Mouse (Mus musculus): ENCODE data around the gene Serpinb1c. TPM values are rescaled to one million over a fixed set of nuclear protein-coding genes. Genes with fewer than 3 reads are reported as not detected.
A peak's percentile ranks its signal among the peaks of the same experiment; 100 is the strongest.
"Not testable (repeated sequence)": the region's sequence is repeated elsewhere in the genome, so short reads cannot be mapped to it uniquely, and the experiment has no call there.

Serpinb1c gene
- not detected in 2 replicates for polyA plus RNA-seq (2015; fragmentation: Nextera tagmentation; extraction: Ambion mirVana)

GRCm38 (mm10) chr13:32898111-32898510 is at the start of gene Serpinb1c:
Gene Serpinb1c (minus strand): TSS chr13:32898211.
- TF ChIP-seq CTCF (IDR thresholded peaks at IDR 0.05; ENCODE audit: low read depth), result no peak
- no peak for DNase-seq (ENCODE audit: low spot score)
- Histone ChIP-seq H3K27me3 (ENCODE audit: insufficient read depth, low read length) (no peaks in the 10 kb centered on the region), H3K9ac (ENCODE audit: low read depth, low read length) (no peak within 1 kb of the TSS), H3K4me1 (replicated peaks; ENCODE audit: insufficient read depth, low read length) (no peaks in the 10 kb centered on the region), H3K4me2 (ENCODE audit: low read length) (no peak within 1 kb of the TSS), H3K36me3 (ENCODE audit: insufficient read depth, low read length) (no peaks in the 10 kb centered on the region), H3K9me3 (replicated peaks; ENCODE audit: low read length) (no peaks in the 10 kb centered on the region), H3K4me3 (replicated peaks; ENCODE audit: low read depth, low read length) (no peak within 1 kb of the TSS), H3K27ac (no peak within 1 kb of the TSS)
- WGBS, result 83% methylated on average over 2 of the region's 2 CpGs
- ATAC-seq (replicated peaks; ENCODE audit: low FRiP score, low read depth), result no peak

GRCm38 (mm10) chr13:32939191-32939590 is 41.2 kb upstream of the Serpinb1c start:
- WGBS, result 76% methylated on average over 3 of the region's 3 CpGs
- not testable (repeated sequence) for ATAC-seq (replicated peaks; ENCODE audit: low FRiP score, low read depth); H3K27ac ChIP-seq; H3K27me3 ChIP-seq (ENCODE audit: insufficient read depth, low read length); H3K4me2 ChIP-seq (ENCODE audit: low read length); H3K4me1 ChIP-seq (replicated peaks; ENCODE audit: insufficient read depth, low read length); H3K9me3 ChIP-seq (replicated peaks; ENCODE audit: low read length); H3K4me3 ChIP-seq (replicated peaks; ENCODE audit: low read depth, low read length); H3K9ac ChIP-seq (ENCODE audit: low read depth, low read length); H3K36me3 ChIP-seq (ENCODE audit: insufficient read depth, low read length); DNase-seq (ENCODE audit: low spot score)

- H3K9me3 ChIP-seq (replicated peaks; ENCODE audit: low read length); H3K4me3 ChIP-seq (replicated peaks; ENCODE audit: low read depth, low read length); H3K9ac ChIP-seq (ENCODE audit: low read depth, low read length); H3K36me3 ChIP-seq (ENCODE audit: insufficient read depth, low read length); H3K4me1 ChIP-seq (replicated peaks; ENCODE audit: insufficient read depth, low read length); H3K4me2 ChIP-seq (ENCODE audit: low read length); H3K27ac ChIP-seq; ATAC-seq (replicated peaks; ENCODE audit: low FRiP score, low read depth); DNase-seq (ENCODE audit: low spot score); H3K27me3 ChIP-seq (ENCODE audit: insufficient read depth, low read length): not testable (repeated sequence)
- WGBS, result 80% methylated on average over 4 of the region's 4 CpGs
Measured at GRCm38 (mm10) chr13:32938275-32938674, 40.3 kb upstream of the Serpinb1c start.

GRCm38 (mm10) chr13:32934706-32935381 is 36.8 kb upstream of the Serpinb1c start:
- no peak for DNase-seq (ENCODE audit: low spot score)
- 4% methylated on average over 1 of the region's 1 CpGs for WGBS
- H3K27ac ChIP-seq, result no peak overlapping the region
- H3K4me1 ChIP-seq (replicated peaks; ENCODE audit: insufficient read depth, low read length), result no peaks in the 10 kb centered on the region
- no peaks in the 10 kb centered on the region for H3K36me3 ChIP-seq (ENCODE audit: insufficient read depth, low read length)
- no peaks in the 10 kb centered on the region for H3K9me3 ChIP-seq (replicated peaks; ENCODE audit: low read length)
- no peak overlapping the region for H3K9ac ChIP-seq (ENCODE audit: low read depth, low read length)
- H3K27me3 ChIP-seq (ENCODE audit: insufficient read depth, low read length), result no peaks in the 10 kb centered on the region
- TF ChIP-seq CTCF (IDR thresholded peaks at IDR 0.05; ENCODE audit: low read depth), result no peak
- ATAC-seq (replicated peaks; ENCODE audit: low FRiP score, low read depth), result no peak
- no peak overlapping the region for H3K4me2 ChIP-seq (ENCODE audit: low read length)
- no peak overlapping the region for H3K4me3 ChIP-seq (replicated peaks; ENCODE audit: low read depth, low read length)

- DNase-seq (ENCODE audit: low spot score), result peak; percentile 51
- Histone ChIP-seq H3K4me2 (ENCODE audit: low read length) (no peak overlapping the region), H3K27ac (0 out of 2 replicates have a peak overlapping the region, but pooled peaks have one; percentile 25), H3K27me3 (ENCODE audit: insufficient read depth, low read length) (no peaks in the 10 kb centered on the region), H3K9ac (ENCODE audit: low read depth, low read length) (no peak overlapping the region), H3K9me3 (replicated peaks; ENCODE audit: low read length) (no peaks in the 10 kb centered on the region), H3K4me1 (replicated peaks; ENCODE audit: insufficient read depth, low read length) (no peaks in the 10 kb centered on the region; the same call in 1 of the 2 replicates), H3K4me3 (replicated peaks; ENCODE audit: low read depth, low read length) (no peak overlapping the region), H3K36me3 (ENCODE audit: insufficient read depth, low read length) (no peaks in the 10 kb centered on the region)
- no peak for TF ChIP-seq CTCF (IDR thresholded peaks at IDR 0.05; ENCODE audit: low read depth)
- ATAC-seq (replicated peaks; ENCODE audit: low FRiP score, low read depth), result no peak
- 61% methylated on average over 2 of the region's 2 CpGs for WGBS
Measured at GRCm38 (mm10) chr13:32929107-32929750, 31.2 kb upstream of the Serpinb1c start.

- no peaks in the 10 kb centered on the region; the same call in 1 of the 2 replicates for H3K4me1 ChIP-seq (replicated peaks; ENCODE audit: insufficient read depth, low read length)
- no peak for DNase-seq (ENCODE audit: low spot score)
- no peaks in the 10 kb centered on the region for H3K9me3 ChIP-seq (replicated peaks; ENCODE audit: low read length)
- ATAC-seq (replicated peaks; ENCODE audit: low FRiP score, low read depth), result no peak
- H3K4me3 ChIP-seq (replicated peaks; ENCODE audit: low read depth, low read length), result no peak overlapping the region
- H3K27ac ChIP-seq, result 0 out of 2 replicates have a peak overlapping the region, but pooled peaks have one; percentile 5
- no peak overlapping the region for H3K9ac ChIP-seq (ENCODE audit: low read depth, low read length)
- no peak for TF ChIP-seq CTCF (IDR thresholded peaks at IDR 0.05; ENCODE audit: low read depth)
- 77% methylated on average over 1 of the region's 1 CpGs for WGBS
- H3K27me3 ChIP-seq (ENCODE audit: insufficient read depth, low read length), result no peaks in the 10 kb centered on the region
- no peak overlapping the region for H3K4me2 ChIP-seq (ENCODE audit: low read length)
- no peaks in the 10 kb centered on the region for H3K36me3 ChIP-seq (ENCODE audit: insufficient read depth, low read length)
Measured at GRCm38 (mm10) chr13:32927241-32927640, 29.2 kb upstream of the Serpinb1c start.
